Mouse (Mus musculus) heart, postnatal 4 days (tissue): ENCODE measurements around the gene Rnf114. TPM values are rescaled to one million over a fixed set of nuclear protein-coding genes. Genes with fewer than 3 reads are reported as not detected.
A peak's percentile ranks its signal among the peaks of the same experiment; 100 is the strongest.

Experiments
- DNase-seq: peaks from one replicate; pipeline ENCODE4 v3.0.0; 2021
- total RNA-seq, 2 experiments: library from RNA; stranded (reverse); gene quantifications; 2 replicates each; pipeline ENCODE4 v1.2.3; 2021

Gene Rnf114
- total RNA-seq: 10 to 100 TPM; 39.3 to 39.4 TPM

DNA sequence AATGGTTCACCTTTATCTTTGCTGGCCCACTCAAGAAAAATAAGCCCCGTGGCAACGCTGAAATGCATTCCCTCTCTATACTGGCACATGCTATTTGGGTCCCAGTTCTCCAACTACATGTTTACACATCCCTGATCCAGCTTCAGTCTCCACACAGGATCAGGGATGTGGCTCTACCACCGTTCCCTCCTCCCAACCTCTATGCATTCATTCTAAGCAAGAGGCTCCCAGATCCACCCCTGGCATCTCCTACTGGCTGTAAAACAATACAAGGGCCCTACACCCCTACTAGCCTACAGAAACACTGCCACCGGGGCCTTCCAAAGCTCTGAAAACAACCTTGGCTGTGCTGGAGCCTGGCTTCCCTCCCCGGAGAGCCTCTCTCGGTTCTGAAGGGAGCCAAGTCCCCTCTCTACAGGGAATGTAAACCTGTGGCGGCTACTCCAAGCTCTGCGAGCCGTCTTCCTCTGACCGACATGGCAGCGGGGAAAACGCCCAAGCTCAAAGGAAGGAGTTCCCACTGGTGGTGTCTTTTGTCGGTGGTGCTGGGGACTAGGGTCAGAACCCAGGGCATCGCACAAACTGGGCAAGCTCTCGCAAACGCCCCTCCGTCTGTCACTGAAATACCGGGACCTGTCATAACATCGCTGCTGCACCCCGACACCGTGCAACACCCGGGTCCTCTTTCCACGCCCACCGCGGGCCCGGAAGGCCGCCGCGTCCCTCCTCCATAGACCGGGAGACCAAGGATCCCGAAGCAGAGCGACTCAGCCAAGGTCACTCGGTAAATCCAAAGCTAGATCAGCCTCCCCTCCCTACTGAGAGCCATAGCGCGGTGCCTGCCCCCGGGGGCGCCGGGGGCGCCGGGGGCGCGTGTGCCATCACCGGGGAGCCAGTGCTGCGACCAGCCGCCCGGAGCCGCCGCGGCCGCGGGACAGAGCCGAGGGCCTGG is at the start of gene Rnf114:
Gene Rnf114 (plus strand): TSS at position 889 of the 952 bp plus-strand sequence.
- peak; percentile 49 for DNase-seq

DNA sequence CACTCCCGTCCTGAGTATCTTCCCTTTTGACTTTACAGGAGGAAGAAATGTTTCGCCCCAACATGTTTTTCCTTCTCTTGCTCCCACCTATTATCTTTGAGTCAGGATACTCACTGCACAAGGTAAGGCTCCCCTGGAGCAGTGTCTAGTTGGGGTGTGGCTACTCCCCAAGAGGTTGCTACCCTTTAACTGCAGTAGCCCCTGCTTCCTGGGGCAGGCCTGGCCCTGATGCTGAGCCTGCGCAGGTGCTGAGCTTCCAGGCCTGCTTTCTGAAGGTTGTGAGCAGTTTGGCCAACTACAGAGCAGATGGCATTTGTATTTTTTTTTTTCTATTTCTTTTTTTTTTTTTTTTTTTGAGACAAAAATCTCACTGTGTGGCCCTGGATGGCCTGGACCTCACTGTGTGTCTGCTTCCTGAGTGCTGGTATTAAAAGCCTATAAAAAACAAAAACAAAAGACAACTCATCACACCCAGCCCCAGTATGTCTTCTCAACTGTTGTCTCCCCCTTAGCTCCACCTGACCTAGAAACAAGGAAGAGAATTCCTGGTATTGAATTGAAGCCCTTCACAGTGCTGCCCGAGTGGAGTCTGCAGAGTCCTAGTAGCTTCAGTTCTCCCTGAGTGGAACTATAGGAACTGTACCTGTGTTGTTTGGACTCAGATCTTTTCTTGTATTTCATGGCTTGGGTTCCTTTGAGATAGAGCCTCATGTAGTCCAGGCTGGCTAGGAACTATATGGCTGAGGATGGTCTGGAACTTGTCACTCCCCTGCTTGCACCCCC is 48.8 kb upstream of the Rnf114 start:
- DNase-seq: no peak

GRCm38 (mm10) chr2:167445911-167446780 is 46.3 kb upstream of the Rnf114 start:
- no peak for DNase-seq

- no peak for DNase-seq
These were observed 45.2 kb upstream of the Rnf114 start for GRCm38 (mm10) chr2:167447207-167447606.

DNA sequence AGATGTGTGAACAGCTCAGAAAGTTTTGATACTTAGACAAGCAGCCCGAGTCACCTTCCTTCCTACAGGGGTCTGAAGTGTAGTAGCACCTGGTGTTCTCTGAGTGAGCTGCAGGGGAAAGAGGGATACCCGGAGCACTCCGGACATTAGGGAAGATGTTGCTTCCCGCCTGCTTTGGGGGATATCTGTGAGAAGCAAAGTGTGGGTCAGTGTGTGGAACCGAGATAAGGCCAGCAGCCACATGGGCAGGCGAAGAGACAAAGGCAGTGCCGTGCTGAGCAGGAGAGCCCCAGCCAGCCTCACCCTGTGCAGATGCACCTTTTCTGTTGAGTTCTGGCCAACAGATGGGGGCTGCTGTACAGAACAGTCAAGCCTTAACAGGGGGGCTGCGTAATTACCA is 44.8 kb upstream of the Rnf114 start:
- no peak for DNase-seq

DNA sequence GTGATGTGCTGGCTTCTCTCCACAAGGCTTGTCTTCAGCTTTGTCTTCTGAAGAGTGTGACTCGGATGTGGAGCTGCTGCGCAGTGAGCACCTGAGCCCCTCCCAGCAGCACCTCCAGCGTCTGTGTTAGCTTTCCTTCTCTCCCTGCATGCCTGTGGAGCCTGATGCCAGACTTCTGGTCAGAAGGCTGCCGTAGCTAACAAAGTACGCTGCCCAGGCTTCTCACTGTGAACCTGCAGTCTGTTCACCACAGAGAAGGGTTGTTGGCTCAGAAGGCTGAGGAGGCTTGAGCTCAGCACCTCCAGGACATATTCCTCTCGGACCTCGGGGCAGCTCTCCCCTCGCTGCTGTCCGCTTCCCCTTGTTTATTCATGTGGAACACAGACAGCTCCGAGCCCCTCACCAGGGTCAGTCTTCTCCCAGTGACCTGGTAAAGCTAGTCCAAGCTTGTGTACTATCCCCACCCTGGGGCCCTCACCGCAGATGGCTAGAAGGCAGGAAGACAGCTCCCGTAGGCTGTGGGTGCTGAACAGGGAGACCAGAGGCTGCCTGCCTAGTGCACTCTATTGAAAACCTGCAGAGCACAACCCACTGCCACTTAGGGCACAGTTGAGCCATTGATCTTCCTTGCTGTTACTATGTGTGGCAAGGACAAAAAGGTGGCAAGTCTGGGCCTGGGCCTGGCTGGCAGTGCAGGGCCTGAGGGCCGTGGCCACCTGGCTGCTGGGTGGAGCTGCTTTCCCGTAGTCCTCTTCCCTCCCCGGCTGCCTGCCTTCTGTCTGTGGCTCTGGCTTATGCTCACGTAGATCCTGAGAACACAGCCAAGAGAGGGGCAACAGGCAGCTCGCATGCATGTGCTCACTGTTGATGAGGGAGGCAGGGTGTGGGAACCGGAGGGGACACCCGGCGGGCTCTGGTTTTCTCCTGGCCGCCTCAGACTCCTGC is 42.8 kb upstream of the Rnf114 start:
- no peak for DNase-seq

DNA sequence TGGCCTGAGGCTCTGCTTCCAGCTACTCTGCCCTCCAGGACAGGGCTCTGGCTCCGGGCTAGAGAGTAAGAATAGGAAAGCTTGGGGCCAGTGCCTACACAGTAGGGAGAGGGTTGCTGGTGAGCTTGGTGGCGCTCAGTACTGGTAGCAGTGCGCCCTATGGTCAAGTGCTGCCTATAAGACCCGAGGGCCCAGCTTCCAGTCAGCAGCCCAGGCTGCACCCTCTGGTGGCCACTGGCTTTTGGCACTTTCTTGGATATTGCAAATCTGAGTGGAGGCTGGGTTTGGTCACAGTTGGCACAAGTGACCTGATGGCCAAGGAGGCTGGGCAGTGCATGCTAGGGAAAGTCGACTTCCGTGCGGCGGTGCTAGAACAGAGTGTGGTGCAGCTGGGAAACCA is 41.8 kb upstream of the Rnf114 start:
- DNase-seq: no peak

DNA sequence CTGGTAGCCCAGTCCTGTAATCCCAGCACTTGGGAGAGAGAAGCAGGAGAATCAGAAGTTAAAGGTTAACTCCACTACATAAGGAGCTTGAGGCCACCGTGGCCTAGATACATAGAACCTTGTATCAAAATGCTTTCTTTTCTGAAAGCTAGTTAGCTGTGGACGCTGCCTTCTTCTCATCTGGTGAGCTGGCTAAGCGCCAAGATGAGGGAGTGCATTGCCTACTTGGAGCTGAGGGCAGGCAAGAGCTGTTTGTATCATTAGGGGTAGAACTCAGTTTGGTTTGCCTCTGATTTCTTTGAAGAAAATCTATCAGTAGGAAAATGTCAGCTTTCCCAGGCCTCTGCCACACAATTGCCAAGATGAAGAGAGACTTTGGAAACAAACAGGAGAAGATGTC is 38.6 kb upstream of the Rnf114 start:
- no peak for DNase-seq

DNA sequence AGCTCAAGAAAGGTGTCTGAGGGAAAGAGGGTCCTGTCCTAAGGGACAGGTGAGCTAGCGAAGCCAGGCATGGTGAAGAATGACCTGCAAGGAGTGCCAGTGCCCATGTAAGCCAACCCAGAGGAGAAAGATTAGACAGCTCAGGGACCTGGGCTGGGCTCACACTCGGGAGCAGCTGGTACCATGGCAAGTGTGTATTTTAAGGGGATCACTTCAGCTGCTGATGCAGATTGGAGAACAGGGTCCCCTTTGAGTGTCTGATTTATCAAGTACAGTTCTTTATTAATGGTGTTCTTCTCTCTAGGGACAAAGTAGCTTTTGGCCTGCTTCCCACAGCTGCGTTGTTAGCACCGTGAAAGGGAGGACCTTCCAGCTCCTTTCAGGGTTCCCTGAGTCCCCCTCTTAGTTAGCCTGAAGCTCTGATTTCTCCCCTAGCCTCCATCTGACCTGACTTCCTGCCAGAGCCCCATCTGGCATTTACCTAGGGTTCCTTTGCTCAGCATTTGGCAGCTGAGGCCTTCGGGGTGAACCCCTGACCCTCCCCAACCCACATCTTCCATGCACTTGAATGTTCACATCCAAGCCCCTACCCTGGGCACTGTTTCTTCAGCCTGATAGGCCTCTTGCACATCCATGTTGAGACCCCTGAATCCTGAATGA is 36.0 kb upstream of the Rnf114 start:
- DNase-seq: no peak

DNA sequence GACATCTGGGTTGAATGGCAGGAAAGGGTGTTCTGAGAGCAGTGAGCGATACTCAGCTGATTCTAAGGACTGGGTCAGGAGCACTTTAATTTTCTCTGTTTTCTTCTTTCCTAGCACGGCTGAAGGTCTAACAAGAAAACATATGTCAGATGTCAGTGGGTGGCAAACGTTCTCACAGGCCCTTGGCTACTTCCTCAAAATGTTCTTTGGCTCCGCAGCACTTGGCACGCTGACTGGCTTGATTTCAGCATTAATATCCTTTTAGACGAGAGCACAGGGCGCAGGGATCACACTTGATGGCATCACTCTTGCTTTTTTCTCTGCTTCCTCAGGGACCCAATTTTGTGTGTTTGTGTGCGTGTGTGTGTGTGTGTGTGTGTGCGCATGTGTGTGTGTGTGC is 35.2 kb upstream of the Rnf114 start:
- DNase-seq: no peak

- DNase-seq: no peak
These were observed 33.9 kb upstream of the Rnf114 start for GRCm38 (mm10) chr2:167458548-167458947.

DNA sequence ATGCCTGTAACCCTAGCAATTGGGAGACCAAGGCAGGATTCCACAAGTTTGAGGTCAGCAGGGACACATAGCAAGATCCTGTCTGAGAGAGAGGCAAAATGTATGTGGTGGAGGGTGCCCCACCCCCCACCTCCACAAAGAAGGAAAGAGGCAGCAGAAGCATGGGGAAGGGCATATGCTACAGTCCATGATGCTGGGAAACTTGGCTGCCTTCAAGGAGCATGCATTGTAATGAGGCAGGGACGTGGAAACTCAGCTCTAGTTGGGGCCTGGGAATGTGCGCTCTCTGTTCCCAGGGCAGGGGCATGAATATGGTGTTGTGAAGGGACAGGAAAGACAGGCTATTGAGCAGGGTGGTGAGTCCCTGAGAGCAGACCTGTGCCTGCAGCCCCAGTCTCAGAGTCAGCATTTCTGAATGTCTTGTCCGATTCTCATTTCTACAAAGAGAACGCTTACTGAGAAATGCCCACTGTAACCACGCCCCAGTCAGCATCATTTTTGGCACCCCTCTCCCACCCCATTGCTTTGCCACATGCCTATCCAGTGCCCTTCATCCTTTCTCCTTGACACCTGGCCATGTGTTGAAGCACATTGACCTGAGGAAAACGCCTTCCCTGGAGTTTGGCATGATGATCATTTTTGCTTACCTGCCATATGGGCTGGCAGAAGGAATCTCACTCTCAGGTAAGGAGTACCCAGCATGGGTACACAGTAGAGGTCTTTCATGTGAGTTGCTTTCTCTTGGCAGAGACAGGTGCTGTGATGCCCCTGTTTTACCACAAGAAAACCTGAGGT is 33.2 kb upstream of the Rnf114 start:
- DNase-seq: no peak

DNA sequence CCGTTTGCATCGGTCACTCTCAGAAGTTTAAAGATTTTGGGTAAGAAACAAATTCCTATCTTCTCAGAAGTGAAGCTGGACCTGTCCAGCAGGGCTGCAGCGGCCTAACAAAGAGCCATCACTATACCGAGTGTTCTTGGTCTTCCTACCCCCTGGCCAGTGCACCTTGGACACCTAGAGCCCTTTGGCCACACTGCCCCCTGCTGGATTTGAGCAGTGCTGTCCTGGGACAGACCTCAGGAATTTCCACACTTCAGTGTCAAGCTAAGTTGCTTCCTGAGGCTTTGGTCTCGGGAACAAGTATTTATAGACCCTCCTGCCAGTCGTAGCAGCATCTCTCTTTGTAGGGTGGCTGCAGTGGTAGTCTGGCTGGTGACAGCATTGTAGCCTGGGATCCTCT is 29.5 kb upstream of the Rnf114 start:
- DNase-seq: peak; percentile 82

- no peak for DNase-seq
These were observed 28.6 kb upstream of the Rnf114 start for GRCm38 (mm10) chr2:167463802-167464201.

- no peak for DNase-seq
These were observed 26.5 kb upstream of the Rnf114 start for GRCm38 (mm10) chr2:167465951-167466350.

DNA sequence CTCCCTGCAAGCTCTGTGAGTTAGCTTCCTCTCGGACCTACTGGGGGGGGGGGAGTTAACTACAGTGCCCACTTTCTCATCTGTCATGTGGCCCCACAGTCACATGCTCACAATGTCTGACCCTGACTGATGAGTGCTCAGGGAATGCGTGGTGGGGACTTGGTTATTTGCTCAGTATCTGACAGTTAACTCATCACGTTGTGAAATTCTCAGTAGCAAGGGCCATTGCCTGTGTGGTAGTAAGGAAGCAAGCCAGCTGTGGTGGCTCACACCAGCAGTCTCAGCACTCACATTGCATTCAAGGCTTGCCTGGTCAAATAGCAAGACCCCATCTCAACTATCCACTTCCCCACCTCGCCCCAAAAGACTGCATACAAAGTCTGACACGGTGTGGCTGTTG is 25.2 kb upstream of the Rnf114 start:
- DNase-seq: no peak

GRCm38 (mm10) chr2:167468444-167468843 is 24.0 kb upstream of the Rnf114 start:
- DNase-seq: no peak

GRCm38 (mm10) chr2:167470611-167471010 is 21.8 kb upstream of the Rnf114 start:
- DNase-seq: no peak

GRCm38 (mm10) chr2:167471585-167471984 is 20.9 kb upstream of the Rnf114 start:
- peak; percentile 57 for DNase-seq

- no peak for DNase-seq
These were observed 18.2 kb upstream of the Rnf114 start for GRCm38 (mm10) chr2:167474218-167474617.
